Mouse (Mus musculus) lung, postnatal 4 days (tissue): ENCODE measurements around the gene Gm45837.

Experiments
- DNase-seq, 2 experiments: peaks; one replicate each; pipeline ENCODE4 v3.0.0; 2021

Gene Gm45837

GRCm38 (mm10) chr7:101466581-101467081, 55.9 kb downstream of the Gm45837 start:
- DNase-seq = peak; percentile 71 to 75

GRCm38 (mm10) chr7:101471423-101471822, 60.7 kb downstream of the Gm45837 start:
- no peak for DNase-seq

GRCm38 (mm10) chr7:101471968-101472480, 61.3 kb downstream of the Gm45837 start:
- peak in 1 of 2 experiments; percentile 44 for DNase-seq

- no peak for DNase-seq
These were observed 62.2 kb downstream of the Gm45837 start for GRCm38 (mm10) chr7:101472598-101473558.

- no peak for DNase-seq
These were observed 63.7 kb downstream of the Gm45837 start for GRCm38 (mm10) chr7:101474399-101474811.

GRCm38 (mm10) chr7:101476028-101476427, 65.3 kb downstream of the Gm45837 start:
- no peak for DNase-seq

GRCm38 (mm10) chr7:101476493-101476892, 65.8 kb downstream of the Gm45837 start:
- no peak for DNase-seq

- DNase-seq = no peak
These were observed 66.5 kb downstream of the Gm45837 start for GRCm38 (mm10) chr7:101477200-101477599.

GRCm38 (mm10) chr7:101478099-101478498, 67.4 kb downstream of the Gm45837 start:
- no peak for DNase-seq

- no peak for DNase-seq
These were observed 69.2 kb downstream of the Gm45837 start for GRCm38 (mm10) chr7:101479841-101480240.

GRCm38 (mm10) chr7:101480671-101481070, 70.0 kb downstream of the Gm45837 start:
- no peak for DNase-seq

GRCm38 (mm10) chr7:101481872-101482498, 71.3 kb downstream of the Gm45837 start:
- no peak for DNase-seq

- DNase-seq = no peak
These were observed 71.9 kb downstream of the Gm45837 start for GRCm38 (mm10) chr7:101482499-101483081.

GRCm38 (mm10) chr7:101483498-101484115, 72.9 kb downstream of the Gm45837 start:
- DNase-seq = no peak

GRCm38 (mm10) chr7:101487102-101487501, 76.4 kb downstream of the Gm45837 start:
- no peak for DNase-seq

- no peak for DNase-seq
These were observed 80.3 kb downstream of the Gm45837 start for GRCm38 (mm10) chr7:101490952-101491351.

- no peak for DNase-seq
These were observed 87.7 kb downstream of the Gm45837 start for GRCm38 (mm10) chr7:101498385-101498784.

GRCm38 (mm10) chr7:101499251-101499650, 88.6 kb downstream of the Gm45837 start:
- no peak for DNase-seq

- no peak for DNase-seq
These were observed 89.0 kb downstream of the Gm45837 start for GRCm38 (mm10) chr7:101499701-101500100.

- DNase-seq = no peak
These were observed 90.5 kb downstream of the Gm45837 start for GRCm38 (mm10) chr7:101501236-101501635.

GRCm38 (mm10) chr7:101501675-101502074, 91.0 kb downstream of the Gm45837 start:
- DNase-seq = no peak

GRCm38 (mm10) chr7:101503351-101503750, 92.7 kb downstream of the Gm45837 start:
- DNase-seq = peak; percentile 62 to 82

GRCm38 (mm10) chr7:101503803-101504202, 93.1 kb downstream of the Gm45837 start:
- DNase-seq = no peak
